Mouse (Mus musculus) stomach, embryonic 16.5 days (tissue): ENCODE data around the gene Snai3. TPM values are rescaled to one million over a fixed set of nuclear protein-coding genes. Genes with fewer than 3 reads are reported as not detected.

ENCODE experiments used
- ATAC-seq: fragments of 200-750 bp; cut with Nextera tagmentation; 2 replicates; pipeline ENCODE4 v1.8.0; 2017; ENCODE audit warnings: moderate number of reproducible peaks, moderate TSS enrichment; ENCODE audit not compliant: insufficient read depth, low FRiP score
- H3K27ac ChIP-seq: fragments of 300-500 bp; sonication (generic); 2 replicates; pipeline ENCODE4 v1.5.1; 2014; ENCODE audit warnings: low read length
- H3K27me3 ChIP-seq: fragments of 300-500 bp; sonication (generic); 2 replicates; pipeline ENCODE4 v1.6.1; 2014; ENCODE audit warnings: low read length, control low read depth, mixed read lengths; ENCODE audit not compliant: control insufficient read depth, insufficient read depth
- H3K36me3 ChIP-seq: fragments of 300-500 bp; sonication (generic); 2 replicates; pipeline ENCODE4 v1.6.1; 2014; ENCODE audit warnings: low read length; ENCODE audit not compliant: control insufficient read depth, insufficient read depth
- H3K4me1 ChIP-seq: fragments of 300-500 bp; sonication (generic); 2 replicates; pipeline ENCODE4 v1.6.1; 2014; ENCODE audit warnings: low read length, control low read depth, mixed read lengths; ENCODE audit not compliant: control insufficient read depth, insufficient read depth
- H3K4me2 ChIP-seq: fragments of 300-500 bp; sonication (generic); 2 replicates; pipeline ENCODE4 v1.6.1; 2014; ENCODE audit warnings: low read depth, low read length, mixed read lengths
- H3K4me3 ChIP-seq: fragments of 300-500 bp; sonication (generic); replicated peaks from 2 replicates; pipeline ENCODE4 v1.5.1; 2014; ENCODE audit warnings: mild to moderate bottlenecking, low read length
- H3K9ac ChIP-seq: fragments of 300-500 bp; sonication (generic); 2 replicates; pipeline ENCODE4 v1.6.1; 2014; ENCODE audit warnings: low read length
- H3K9me3 ChIP-seq: fragments of 300-500 bp; sonication (generic); replicated peaks from 2 replicates; pipeline ENCODE4 v1.6.1; 2016; ENCODE audit warnings: low read length, control low read depth; ENCODE audit not compliant: control insufficient read depth
- WGBS: fragments of 180-500 bp; shearing (Covaris S2); extraction: QIAGEN DNeasy Blood & Tissue Kit; methylation state at CpG from one replicate; pipeline ENCODE4 v1.1.7; 2014; 5-methylcytosine and 5-hydroxymethylcytosine counted together
- microRNA-seq: library from miRNA; unstranded; fragments of <30 nt; microRNA quantifications from one replicate; pipeline ENCODE4, GENCODE M21; 2016
- polyA plus RNA-seq: library from polyadenylated mRNA; unstranded; fragments of >200 nt; fragmentation: Nextera tagmentation; extraction: Ambion mirVana; gene quantifications from 2 replicates; pipeline ENCODE4 v1.2.1, GENCODE M21; 2015

Gene Snai3
- polyA plus RNA-seq, 1 experiment from 2014 or later = 1.2 TPM

DNA sequence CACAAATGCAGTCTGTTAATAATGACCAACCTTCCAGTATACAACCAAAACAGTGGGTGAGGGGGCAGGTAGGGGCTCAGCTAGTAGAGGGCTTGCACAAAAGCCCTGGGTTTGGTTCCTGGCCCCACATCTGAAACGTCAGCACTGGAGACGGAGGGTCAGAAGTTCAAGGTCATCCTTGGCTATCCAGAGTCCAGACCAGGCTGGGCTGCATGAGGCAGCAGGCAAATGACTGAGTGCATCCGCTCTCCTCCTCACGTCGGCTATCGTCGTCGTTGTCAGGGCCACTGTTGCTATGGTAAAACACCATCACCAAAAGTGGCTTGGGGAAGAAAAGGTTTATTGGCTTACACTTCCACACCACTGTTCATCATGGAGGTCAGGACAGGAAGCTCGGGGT, 46.2 kb downstream of the Snai3 start:
- Histone ChIP-seq H3K4me3 (no peak overlapping the region), H3K4me1 (no peaks in the 10 kb centered on the region), H3K27ac (no peak overlapping the region), H3K27me3 (no peaks in the 10 kb centered on the region), H3K36me3 (peaks cover 40% of the 10 kb centered on the region), H3K4me2 (no peak overlapping the region), H3K9me3 (no peaks in the 10 kb centered on the region), H3K9ac (no peak overlapping the region)
- 83% methylated on average over 9 of the region's 9 CpGs for WGBS
- ATAC-seq = no peak

- no peak overlapping the region for H3K9ac ChIP-seq
- peaks cover 31% of the 10 kb centered on the region for H3K36me3 ChIP-seq
- WGBS = 90% methylated on average over 7 of the region's 7 CpGs
- no peaks in the 10 kb centered on the region for H3K27me3 ChIP-seq
- no peaks in the 10 kb centered on the region for H3K4me1 ChIP-seq
- H3K4me3 ChIP-seq = no peak overlapping the region
- ATAC-seq = no peak
- no peak overlapping the region for H3K27ac ChIP-seq
- no peak overlapping the region for H3K4me2 ChIP-seq
- no peaks in the 10 kb centered on the region for H3K9me3 ChIP-seq
These were observed 52.9 kb downstream of the Snai3 start for GRCm38 (mm10) chr8:122407678-122408077.

DNA sequence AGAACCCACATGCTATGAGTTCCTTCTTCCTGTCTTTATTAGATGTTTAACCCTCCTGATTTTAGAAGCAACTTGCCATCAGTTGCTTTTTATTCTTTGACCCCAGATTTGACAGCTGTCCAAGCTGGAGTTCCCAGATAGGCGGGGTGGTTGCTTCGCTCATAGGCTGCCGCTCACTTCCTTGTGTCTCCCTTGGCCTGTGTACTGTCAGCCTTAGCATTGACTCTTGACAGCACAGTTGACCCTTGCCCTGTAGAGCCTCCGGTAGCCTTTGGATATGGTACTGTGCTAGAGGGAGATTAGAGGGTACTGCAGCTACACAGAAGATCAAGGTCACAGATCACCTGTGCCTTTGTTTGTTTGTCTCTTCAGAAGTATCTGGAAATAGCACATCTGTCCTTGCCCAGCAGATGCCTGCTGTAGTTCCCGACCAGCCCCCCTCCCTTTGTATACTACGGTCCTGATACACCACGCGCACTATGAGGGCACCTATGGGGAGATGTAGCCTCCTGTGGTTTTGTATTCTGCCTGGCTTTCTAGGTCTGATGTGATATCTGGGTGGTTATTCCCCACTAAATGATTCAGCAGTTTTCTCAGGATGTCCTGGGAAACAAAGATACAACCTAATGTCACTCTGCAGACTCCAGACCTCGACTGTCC, 55.3 kb downstream of the Snai3 start:
- no peaks in the 10 kb centered on the region for H3K27me3 ChIP-seq
- no peaks in the 10 kb centered on the region for H3K9me3 ChIP-seq
- H3K27ac ChIP-seq = no peak overlapping the region
- no peak for ATAC-seq
- H3K4me2 ChIP-seq = no peak overlapping the region
- H3K36me3 ChIP-seq = peaks cover 38% of the 10 kb centered on the region
- H3K4me3 ChIP-seq = no peak overlapping the region
- 84% methylated on average over 9 of the region's 9 CpGs for WGBS
- H3K9ac ChIP-seq = no peak overlapping the region
- no peaks in the 10 kb centered on the region for H3K4me1 ChIP-seq

Small RNA genes within 50 kb of the gene (microRNA-seq; reads per million reads assigned to microRNA genes)
- not detected for gene Gm24366

Other genes with a start within 250 kb of the Snai3 start
- 2.0 and 2.1 TPM in 2 replicates for gene Zfpm1, start 178.6 kb downstream of the Snai3 start, polyA plus RNA-seq
- not detected in 2 replicates for gene Trhr2, start 100.0 kb downstream of the Snai3 start, polyA plus RNA-seq
- 28.1 and 32.4 TPM in 2 replicates for gene Zc3h18, start 84.1 kb downstream of the Snai3 start, polyA plus RNA-seq
- not detected in 2 replicates for gene Il17c, start 38.7 kb downstream of the Snai3 start, polyA plus RNA-seq
- gene Cyba, start 27.8 kb downstream of the Snai3 start, polyA plus RNA-seq = 241 and 270 TPM in 2 replicates
- 40.3 and 40.7 TPM in 2 replicates for gene Mvd, start 17.3 kb downstream of the Snai3 start, polyA plus RNA-seq
- 31.3 and 36.4 TPM in 2 replicates for gene Rnf166, start 15.3 kb upstream of the Snai3 start, polyA plus RNA-seq
- gene Ctu2, start 15.4 kb upstream of the Snai3 start, polyA plus RNA-seq = 39.8 TPM in 2 replicates
- 13.5 and 18.9 TPM in 2 replicates for gene Piezo1, start 90.6 kb upstream of the Snai3 start, polyA plus RNA-seq
- gene Cdt1, start 107.3 kb upstream of the Snai3 start, polyA plus RNA-seq = 28.4 and 28.5 TPM in 2 replicates
- gene Aprt, start 116.2 kb upstream of the Snai3 start, polyA plus RNA-seq = 335 and 345 TPM in 2 replicates
- gene Galns, start 150.7 kb upstream of the Snai3 start, polyA plus RNA-seq = 14.7 and 14.8 TPM in 2 replicates
- 41.4 and 50.6 TPM in 2 replicates for gene Trappc2l, start 150.9 kb upstream of the Snai3 start, polyA plus RNA-seq
- gene Pabpn1l, start 162.0 kb upstream of the Snai3 start, polyA plus RNA-seq = not detected in 2 replicates
- 3.2 and 4.1 TPM in 2 replicates for gene Cbfa2t3, start 238.4 kb upstream of the Snai3 start, polyA plus RNA-seq